Mouse (Mus musculus) neural tube, embryonic 12.5 days (tissue): Measurements from ENCODE around the gene Shisal2b. TPM values are rescaled to one million over a fixed set of nuclear protein-coding genes. Genes with fewer than 3 reads are reported as not detected.

ENCODE experiments used
- ATAC-seq: fragments of 200-750 bp; cut with Nextera tagmentation; 2 replicates; pipeline ENCODE4 v1.8.0; 2017; ENCODE audit warnings: low read depth, mild to moderate bottlenecking, moderate TSS enrichment, moderate library complexity; ENCODE audit not compliant: low FRiP score
- H3K27ac ChIP-seq: fragments of 300-500 bp; sonication (generic); 2 replicates; pipeline ENCODE4 v1.5.1; 2016
- H3K27me3 ChIP-seq: fragments of 300-500 bp; sonication (generic); replicated peaks from 2 replicates; pipeline ENCODE4 v1.6.1; 2016; ENCODE audit warnings: mild to moderate bottlenecking
- H3K36me3 ChIP-seq: fragments of 300-500 bp; sonication (generic); 2 replicates; pipeline ENCODE4 v1.6.1; 2016; ENCODE audit warnings: mild to moderate bottlenecking
- H3K4me1 ChIP-seq: fragments of 300-500 bp; sonication (generic); 2 replicates; pipeline ENCODE4 v1.6.1; 2016
- H3K4me2 ChIP-seq: fragments of 300-500 bp; sonication (generic); replicated peaks from 2 replicates; pipeline ENCODE4 v1.6.1; 2016; ENCODE audit warnings: mild to moderate bottlenecking
- H3K4me3 ChIP-seq: fragments of 300-500 bp; sonication (generic); 2 replicates; pipeline ENCODE4 v1.5.1; 2016
- H3K9ac ChIP-seq: fragments of 300-500 bp; sonication (generic); 2 replicates; pipeline ENCODE4 v1.6.1; 2016; ENCODE audit warnings: mild to moderate bottlenecking
- H3K9me3 ChIP-seq: fragments of 300-500 bp; sonication (generic); 2 replicates; pipeline ENCODE4 v1.6.1; 2016; ENCODE audit warnings: mild to moderate bottlenecking
- WGBS: fragments of 180-500 bp; shearing (Covaris S2); methylation state at CpG from one replicate; pipeline ENCODE4 v1.1.7; 2016; 5-methylcytosine and 5-hydroxymethylcytosine counted together
- polyA plus RNA-seq: library from polyadenylated mRNA; unstranded; fragments of >200 nt; fragmentation: Nextera tagmentation; extraction: Ambion mirVana; gene quantifications from 2 replicates; pipeline ENCODE4 v1.2.1, GENCODE M21; 2016

The Shisal2b gene
- polyA plus RNA-seq, 1 experiment from 2014 or later: 0.42 TPM

GRCm38 (mm10) chr13:104799566-104800182 lies 64.0 kb downstream of the Shisal2b start:
- no peak for ATAC-seq
- no peaks in the 10 kb centered on the region for H3K9me3 ChIP-seq
- WGBS: 89% methylated on average over 7 of the region's 7 CpGs
- no peak overlapping the region for H3K27ac ChIP-seq
- H3K4me3 ChIP-seq: no peak overlapping the region
- no peaks in the 10 kb centered on the region for H3K27me3 ChIP-seq
- peaks cover 17% of the 10 kb centered on the region for H3K36me3 ChIP-seq
- no peak overlapping the region for H3K4me2 ChIP-seq
- no peaks in the 10 kb centered on the region for H3K4me1 ChIP-seq
- no peak overlapping the region for H3K9ac ChIP-seq

- no peak overlapping the region for H3K27ac ChIP-seq
- H3K4me1 ChIP-seq: no peaks in the 10 kb centered on the region
- peaks cover 21% of the 10 kb centered on the region for H3K36me3 ChIP-seq
- no peaks in the 10 kb centered on the region for H3K9me3 ChIP-seq
- H3K4me2 ChIP-seq: no peak overlapping the region
- WGBS: 94% methylated on average over 8 of the region's 8 CpGs
- H3K27me3 ChIP-seq: no peaks in the 10 kb centered on the region
- H3K9ac ChIP-seq: no peak overlapping the region
- H3K4me3 ChIP-seq: no peak overlapping the region
- ATAC-seq: no peak
Measured at GRCm38 (mm10) chr13:104799067-104799466, 64.6 kb downstream of the Shisal2b start.

Other genes starting within 250 kb of the Shisal2b start
- gene Srek1ip1, start 71.4 kb downstream of the Shisal2b start, polyA plus RNA-seq: 17.4 and 18.6 TPM in 2 replicates
- gene Cwc27, start 46.8 kb downstream of the Shisal2b start, polyA plus RNA-seq: 25.5 and 27.6 TPM in 2 replicates
- gene Rgs7bp, start 191.0 kb upstream of the Shisal2b start, polyA plus RNA-seq: 5.1 and 6.0 TPM in 2 replicates
- gene 4933425L06Rik, start 218.2 kb upstream of the Shisal2b start, polyA plus RNA-seq: not detected in 2 replicates